Mouse (Mus musculus) erythroblast, embryonic 14.5 days (primary cell): ENCODE data around the gene 1700019N19Rik.

Source experiments
- GATA1 ChIP-seq: IDR thresholded peaks from 2 replicates; pipeline ENCODE4 v1.6.1; 2012; ENCODE audit warnings: low read length, inconsistent platforms, mixed read lengths
- TAL1 ChIP-seq: IDR thresholded peaks from 3 replicates; pipeline ENCODE4 v1.6.1; 2012; ENCODE audit warnings: low read length, inconsistent platforms, mixed read lengths

- no peak for TF ChIP-seq GATA1
- no peak for TF ChIP-seq TAL1
Measured at GRCm38 (mm10) chr19:58843606-58844005, 49.3 kb upstream of the 1700019N19Rik start.
